Mouse (Mus musculus): ENCODE data around the gene Krt25. TPM values are rescaled to one million over a fixed set of nuclear protein-coding genes. Genes with fewer than 3 reads are reported as not detected.

Gene Krt25
- not detected in 2 replicates for polyA plus RNA-seq (2012; ENCODE audit: insufficient read depth, insufficient read length, low replicate concordance, missing spikeins)

- TF ChIP-seq CTCF (IDR thresholded peaks at IDR 0.05; ENCODE audit: insufficient read depth, low read depth, low read length) = no peak
- TF ChIP-seq POLR2A (IDR thresholded peaks at IDR 0.05; ENCODE audit: insufficient read depth, low read depth, low read length) = no peak
- Histone ChIP-seq H3K27ac (ENCODE audit: insufficient read depth, low read depth, low read length) (no peak within 1 kb of the TSS), H3K4me1 (ENCODE audit: control insufficient read depth, insufficient read depth, low read length) (no peaks in the 10 kb centered on the region), H3K4me3 (ENCODE audit: insufficient read depth, low read depth, low read length) (no peak within 1 kb of the TSS)
- 91% methylated on average over 11 of the region's 11 CpGs for WGBS
Measured at GRCm38 (mm10) chr11:99322851-99323250, at the start of gene Krt25. Gene Krt25 (minus strand): TSS chr11:99322951.

- H3K27ac ChIP-seq (ENCODE audit: insufficient read depth, low read depth, low read length) = no peak overlapping the region
- WGBS = 48% methylated on average over 8 of the region's 8 CpGs
- TF ChIP-seq POLR2A (IDR thresholded peaks at IDR 0.05; ENCODE audit: insufficient read depth, low read depth, low read length) (no peak), CTCF (IDR thresholded peaks at IDR 0.05; ENCODE audit: insufficient read depth, low read depth, low read length) (no peak)
- no peak overlapping the region for H3K4me3 ChIP-seq (ENCODE audit: insufficient read depth, low read depth, low read length)
- H3K4me1 ChIP-seq (ENCODE audit: control insufficient read depth, insufficient read depth, low read length) = peaks cover 4% of the 10 kb centered on the region; the same call in 1 of the 2 replicates
Measured at GRCm38 (mm10) chr11:99369853-99370451, 47.2 kb upstream of the Krt25 start.

DNA sequence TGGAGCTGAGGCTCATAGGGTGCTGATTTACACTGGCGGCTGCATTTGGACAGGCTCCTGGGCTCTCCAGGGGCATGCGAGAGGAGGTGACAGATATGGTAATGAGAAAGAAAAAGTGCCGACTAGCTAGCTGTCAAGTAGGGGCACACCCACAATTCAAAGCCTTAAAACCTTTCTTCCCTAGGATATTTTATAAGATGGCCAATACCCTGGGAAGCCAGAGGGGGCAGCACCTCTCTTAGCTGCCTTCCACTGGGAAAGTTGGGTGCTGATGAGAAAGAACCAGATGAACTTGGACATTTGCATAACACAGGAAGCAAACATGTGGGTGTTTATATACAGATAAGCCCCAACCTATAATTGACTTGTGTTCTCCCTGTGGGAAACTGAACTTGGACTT, 46.5 kb upstream of the Krt25 start:
- TF ChIP-seq CTCF (IDR thresholded peaks at IDR 0.05; ENCODE audit: insufficient read depth, low read depth, low read length) (no peak), POLR2A (IDR thresholded peaks at IDR 0.05; ENCODE audit: insufficient read depth, low read depth, low read length) (no peak)
- H3K4me3 ChIP-seq (ENCODE audit: insufficient read depth, low read depth, low read length) = no peak overlapping the region
- no peak overlapping the region for H3K27ac ChIP-seq (ENCODE audit: insufficient read depth, low read depth, low read length)
- peaks cover 4% of the 10 kb centered on the region; the same call in 1 of the 2 replicates for H3K4me1 ChIP-seq (ENCODE audit: control insufficient read depth, insufficient read depth, low read length)
- WGBS = 11% methylated on average over 3 of the region's 3 CpGs

GRCm38 (mm10) chr11:99366791-99367190, 44.0 kb upstream of the Krt25 start:
- TF ChIP-seq POLR2A (IDR thresholded peaks at IDR 0.05; ENCODE audit: insufficient read depth, low read depth, low read length) (no peak), CTCF (IDR thresholded peaks at IDR 0.05; ENCODE audit: insufficient read depth, low read depth, low read length) (no peak)
- Histone ChIP-seq H3K4me1 (ENCODE audit: control insufficient read depth, insufficient read depth, low read length) (peaks cover 4% of the 10 kb centered on the region; the same call in 1 of the 2 replicates), H3K27ac (ENCODE audit: insufficient read depth, low read depth, low read length) (no peak overlapping the region), H3K4me3 (ENCODE audit: insufficient read depth, low read depth, low read length) (no peak overlapping the region)
- 44% methylated on average over 10 of the region's 10 CpGs for WGBS

- TF ChIP-seq CTCF (IDR thresholded peaks at IDR 0.05; ENCODE audit: insufficient read depth, low read depth, low read length) (no peak), POLR2A (IDR thresholded peaks at IDR 0.05; ENCODE audit: insufficient read depth, low read depth, low read length) (no peak)
- H3K27ac ChIP-seq (ENCODE audit: insufficient read depth, low read depth, low read length) = no peak overlapping the region
- WGBS = 24% methylated on average over 9 of the region's 9 CpGs
- H3K4me1 ChIP-seq (ENCODE audit: control insufficient read depth, insufficient read depth, low read length) = no peaks in the 10 kb centered on the region
- H3K4me3 ChIP-seq (ENCODE audit: insufficient read depth, low read depth, low read length) = no peak overlapping the region
Measured at GRCm38 (mm10) chr11:99364412-99364811, 41.7 kb upstream of the Krt25 start.

DNA sequence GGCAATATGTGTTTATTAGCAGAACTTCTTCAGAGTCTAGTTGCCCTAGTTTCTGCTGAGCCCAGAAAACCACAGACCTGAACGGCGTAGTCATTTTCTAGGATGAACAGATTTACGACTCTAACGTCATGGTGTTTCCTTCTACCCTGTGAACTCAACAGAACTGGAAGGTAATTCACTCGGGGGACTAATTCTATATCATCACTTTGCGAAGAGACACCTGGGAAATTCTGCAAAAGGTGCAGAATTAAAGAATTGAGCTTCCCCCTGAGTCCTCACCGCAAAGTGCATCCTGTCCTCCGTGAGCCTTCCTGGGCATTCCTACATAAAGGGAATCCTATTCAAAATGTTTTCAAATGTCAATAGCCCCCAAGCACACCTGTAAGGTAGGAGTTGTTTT, 38.7 kb upstream of the Krt25 start:
- Histone ChIP-seq H3K4me1 (ENCODE audit: control insufficient read depth, insufficient read depth, low read length) (no peaks in the 10 kb centered on the region), H3K27ac (ENCODE audit: insufficient read depth, low read depth, low read length) (no peak overlapping the region), H3K4me3 (ENCODE audit: insufficient read depth, low read depth, low read length) (no peak overlapping the region)
- TF ChIP-seq POLR2A (IDR thresholded peaks at IDR 0.05; ENCODE audit: insufficient read depth, low read depth, low read length) (no peak), CTCF (IDR thresholded peaks at IDR 0.05; ENCODE audit: insufficient read depth, low read depth, low read length) (no peak)
- WGBS = 88% methylated on average over 8 of the region's 8 CpGs

DNA sequence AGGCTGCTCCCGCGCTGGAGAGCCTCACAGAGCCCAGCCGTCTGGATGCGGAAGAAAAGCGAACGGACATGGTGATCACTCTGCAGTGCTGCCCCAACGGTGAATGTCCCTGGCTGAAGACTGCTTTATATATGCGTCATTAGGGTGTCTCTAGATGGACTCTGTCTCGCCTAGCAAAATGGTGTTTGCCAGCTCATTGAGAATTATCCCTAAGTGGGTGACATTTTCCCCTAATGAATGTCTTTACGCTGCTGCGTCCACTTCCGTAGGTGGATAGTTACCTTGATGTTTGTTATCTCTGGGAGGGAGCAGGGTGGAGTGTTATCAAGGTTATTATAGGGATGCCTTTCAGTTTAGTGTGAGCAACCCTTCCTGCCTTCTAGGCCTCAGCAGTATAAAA, 28.3 kb upstream of the Krt25 start, which contains the start of gene Krt27:
Krt27 (minus strand) TSS at position 101 of the 400 bp plus-strand sequence.
- no peak within 1 kb of the TSS for H3K4me3 ChIP-seq (ENCODE audit: insufficient read depth, low read depth, low read length)
- 87% methylated on average over 12 of the region's 12 CpGs for WGBS
- H3K27ac ChIP-seq (ENCODE audit: insufficient read depth, low read depth, low read length) = no peak within 1 kb of the TSS

GRCm38 (mm10) chr11:99339299-99339847, 16.6 kb upstream of the Krt25 start:
- Histone ChIP-seq H3K27ac (ENCODE audit: insufficient read depth, low read depth, low read length) (no peak overlapping the region), H3K4me3 (ENCODE audit: insufficient read depth, low read depth, low read length) (no peak overlapping the region), H3K4me1 (ENCODE audit: control insufficient read depth, insufficient read depth, low read length) (no peaks in the 10 kb centered on the region)
- no peak for TF ChIP-seq POLR2A (IDR thresholded peaks at IDR 0.05; ENCODE audit: insufficient read depth, low read depth, low read length)
- no peak for TF ChIP-seq CTCF (IDR thresholded peaks at IDR 0.05; ENCODE audit: insufficient read depth, low read depth, low read length)
- 39% methylated on average over 11 of the region's 11 CpGs for WGBS

More for the DNA sequence above, 28.3 kb upstream of the Krt25 start, which contains the start of gene Krt27:
- TF ChIP-seq POLR2A (IDR thresholded peaks at IDR 0.05; ENCODE audit: insufficient read depth, low read depth, low read length) (no peak), CTCF (IDR thresholded peaks at IDR 0.05; ENCODE audit: insufficient read depth, low read depth, low read length) (no peak)
- H3K4me1 ChIP-seq (ENCODE audit: control insufficient read depth, insufficient read depth, low read length) = no peaks in the 10 kb centered on the region

DNA sequence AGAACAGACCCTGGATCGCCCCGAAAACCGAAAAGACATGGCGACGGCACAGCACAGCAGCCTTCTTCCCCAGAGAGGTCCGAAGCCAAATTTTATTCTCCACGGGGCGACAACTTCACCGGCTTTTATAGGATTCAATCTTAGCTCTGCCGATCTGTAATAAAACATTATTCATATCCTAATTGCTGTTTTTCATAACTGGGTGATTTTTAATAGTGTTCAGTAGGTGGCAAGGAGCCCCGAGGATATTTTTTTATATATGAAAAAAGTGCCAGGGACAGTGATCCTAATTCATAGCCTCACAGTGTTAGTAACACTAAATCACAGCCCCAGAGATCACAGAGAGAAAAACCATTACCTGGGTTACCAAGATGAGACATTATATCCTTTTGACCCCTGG, 15.1 kb upstream of the Krt25 start, which contains the start of gene Krt26:
Krt26 (minus strand) TSS at position 101 of the 400 bp plus-strand sequence.
- 92% methylated on average over 11 of the region's 11 CpGs for WGBS
- H3K4me3 ChIP-seq (ENCODE audit: insufficient read depth, low read depth, low read length) = no peak within 1 kb of the TSS
- TF ChIP-seq POLR2A (IDR thresholded peaks at IDR 0.05; ENCODE audit: insufficient read depth, low read depth, low read length) (no peak), CTCF (IDR thresholded peaks at IDR 0.05; ENCODE audit: insufficient read depth, low read depth, low read length) (no peak)

More for the DNA sequence above, 15.1 kb upstream of the Krt25 start, which contains the start of gene Krt26:
- no peak within 1 kb of the TSS for H3K27ac ChIP-seq (ENCODE audit: insufficient read depth, low read depth, low read length)
- H3K4me1 ChIP-seq (ENCODE audit: control insufficient read depth, insufficient read depth, low read length) = no peaks in the 10 kb centered on the region

Data from olfactory bulb, adult 2 months (tissue).